Mouse (Mus musculus) left cerebral cortex, adult 9 months (tissue): ENCODE measurements around the gene Olfr1344.
A peak's percentile ranks its signal among the peaks of the same experiment; 100 is the strongest.
"Not testable (repeated sequence)": the region's sequence is repeated elsewhere in the genome, so short reads cannot be mapped to it uniquely, and the experiment has no call there.

Source experiments
- DNase-seq, 2 experiments: peaks; one replicate each; pipeline ENCODE4 v3.0.0; 2022; ENCODE audit warnings: low spot score in 2 of 2

The Olfr1344 gene

DNA sequence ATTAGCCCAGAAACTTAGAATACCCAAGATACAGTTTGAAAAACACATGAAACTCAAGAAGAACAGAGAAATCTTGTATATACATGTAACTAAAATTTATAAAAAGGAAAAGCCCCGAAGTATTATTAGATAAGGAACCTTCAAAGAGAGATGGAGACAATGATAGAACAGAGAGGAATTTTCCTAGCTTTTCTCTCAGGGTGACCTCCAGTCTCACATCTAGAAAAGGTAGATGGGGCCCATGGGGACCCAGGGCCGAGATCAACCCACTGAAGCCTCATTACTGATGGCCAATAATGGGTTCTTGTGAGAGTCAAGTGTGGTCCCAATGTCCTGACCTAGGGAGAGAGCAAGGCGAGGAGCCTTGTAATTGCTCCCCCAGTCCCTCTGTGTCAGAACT lies at the start of gene Olfr1344:
Olfr1344 (plus strand) TSS at position 301 of the 400 bp plus-strand sequence.
- DNase-seq: no peak

DNA sequence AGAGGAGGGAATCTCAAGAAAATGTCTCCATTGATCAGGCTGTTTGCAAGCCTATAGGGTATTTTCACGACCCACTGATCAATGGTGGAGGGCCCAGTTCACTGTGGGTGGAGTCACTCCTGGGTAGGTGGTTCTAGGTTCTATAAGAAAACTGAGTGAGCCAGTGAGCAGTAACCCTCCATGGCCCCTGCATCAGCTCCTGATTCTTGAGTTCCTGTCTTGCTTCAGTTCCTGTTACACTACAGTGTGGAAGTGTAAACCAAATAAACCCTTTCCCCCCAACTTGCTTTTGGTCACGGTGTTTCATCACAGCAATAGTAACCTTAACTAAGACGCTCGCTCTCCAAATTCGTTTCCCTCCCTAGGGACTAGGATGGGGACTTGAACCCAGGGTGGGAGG lies 49.5 kb upstream of the Olfr1344 start:
- no peak for DNase-seq

DNA sequence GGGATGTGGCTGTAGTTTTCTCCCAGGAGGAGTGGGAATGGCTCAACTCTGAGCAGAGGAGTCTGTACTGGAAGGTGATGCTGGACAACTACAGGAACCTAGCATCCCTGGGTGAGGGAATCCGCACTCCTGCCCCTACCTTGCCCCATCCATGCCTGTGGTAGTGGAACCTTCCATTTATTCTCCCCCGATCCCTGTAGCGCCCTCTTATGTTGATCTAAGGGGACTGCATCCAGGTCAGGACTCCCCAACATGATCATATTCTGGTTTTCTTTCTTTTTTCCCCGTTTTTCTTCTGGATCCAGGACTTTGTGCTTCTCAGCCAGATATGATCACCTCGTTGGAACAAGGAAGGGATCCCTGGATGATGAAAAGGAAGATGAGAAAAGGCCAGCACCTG lies 49.0 kb upstream of the Olfr1344 start:
- no peak for DNase-seq

DNA sequence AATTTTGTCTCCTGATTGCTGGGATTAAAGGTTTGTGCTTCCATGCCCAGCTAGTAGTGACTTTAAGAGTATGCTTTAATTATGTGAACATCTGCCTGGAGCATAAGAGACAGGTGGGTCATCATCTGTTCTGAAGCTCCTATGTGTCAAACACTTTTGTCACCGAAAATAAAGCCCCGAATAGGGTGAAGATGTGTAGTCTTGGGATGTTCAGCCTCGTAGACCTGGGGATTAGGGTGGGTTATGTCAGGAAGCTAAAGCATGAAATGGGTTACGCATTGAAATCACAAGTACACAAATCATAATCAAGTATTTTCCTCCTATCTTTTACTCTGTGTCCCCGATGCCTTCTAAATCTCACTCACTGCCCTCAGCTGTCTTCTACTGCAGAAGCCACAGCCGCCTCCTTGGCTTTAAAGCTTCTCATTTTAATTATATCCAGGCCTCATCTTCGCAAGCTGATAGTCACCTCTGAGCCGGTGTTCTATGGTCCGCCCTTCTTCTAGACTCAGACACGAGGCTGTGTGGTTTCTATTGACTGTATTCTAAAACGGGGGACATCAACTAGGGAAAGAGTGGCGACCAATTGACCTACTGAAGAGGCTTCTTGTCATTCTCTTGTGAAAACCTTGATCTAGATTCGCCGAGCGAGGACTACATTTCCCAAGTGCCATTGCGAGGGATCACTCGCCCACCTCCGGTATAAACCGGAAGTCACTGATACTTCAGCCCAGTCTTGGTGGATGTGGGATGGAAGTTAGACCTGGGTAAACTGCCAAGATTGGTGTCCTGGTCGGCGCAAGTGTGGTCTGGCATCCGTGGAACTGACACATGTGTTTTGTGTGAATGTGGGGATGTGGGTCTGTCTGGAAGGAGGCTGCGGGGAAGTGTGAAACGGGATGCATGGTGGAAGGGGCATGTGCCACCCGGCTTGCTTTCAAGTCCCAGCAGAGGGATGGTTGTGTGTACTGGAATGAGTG lies 40.2 kb upstream of the Olfr1344 start, which contains the start of gene Smim17:
Smim17 (plus strand) TSS at position 720 of the 980 bp plus-strand sequence.
- DNase-seq: peak; percentile 53 to 78

DNA sequence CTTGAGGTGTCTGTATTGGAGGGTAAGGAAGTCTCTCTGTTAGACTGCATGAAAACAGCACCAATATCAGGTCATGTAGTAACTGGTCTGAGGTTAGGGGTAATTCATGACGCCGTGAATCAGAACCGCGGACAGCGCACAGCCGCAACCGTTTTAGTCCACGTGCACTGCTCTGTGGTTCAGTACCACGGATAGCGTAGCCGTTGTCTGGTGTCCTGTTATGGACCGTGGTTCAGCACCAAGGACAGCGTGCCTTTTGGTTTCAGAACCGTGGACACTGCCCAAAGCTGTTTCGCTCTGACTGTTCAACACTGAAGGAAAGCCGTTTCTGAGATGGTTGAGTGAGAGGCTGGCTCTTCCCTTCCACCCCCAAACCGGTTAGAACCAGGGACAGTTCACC lies 28.4 kb upstream of the Olfr1344 start, which contains the start of gene Gm20715:
Gm20715 (plus strand) TSS at position 235 of the 400 bp plus-strand sequence.
- peak in 1 of 2 experiments; percentile 73 for DNase-seq

DNA sequence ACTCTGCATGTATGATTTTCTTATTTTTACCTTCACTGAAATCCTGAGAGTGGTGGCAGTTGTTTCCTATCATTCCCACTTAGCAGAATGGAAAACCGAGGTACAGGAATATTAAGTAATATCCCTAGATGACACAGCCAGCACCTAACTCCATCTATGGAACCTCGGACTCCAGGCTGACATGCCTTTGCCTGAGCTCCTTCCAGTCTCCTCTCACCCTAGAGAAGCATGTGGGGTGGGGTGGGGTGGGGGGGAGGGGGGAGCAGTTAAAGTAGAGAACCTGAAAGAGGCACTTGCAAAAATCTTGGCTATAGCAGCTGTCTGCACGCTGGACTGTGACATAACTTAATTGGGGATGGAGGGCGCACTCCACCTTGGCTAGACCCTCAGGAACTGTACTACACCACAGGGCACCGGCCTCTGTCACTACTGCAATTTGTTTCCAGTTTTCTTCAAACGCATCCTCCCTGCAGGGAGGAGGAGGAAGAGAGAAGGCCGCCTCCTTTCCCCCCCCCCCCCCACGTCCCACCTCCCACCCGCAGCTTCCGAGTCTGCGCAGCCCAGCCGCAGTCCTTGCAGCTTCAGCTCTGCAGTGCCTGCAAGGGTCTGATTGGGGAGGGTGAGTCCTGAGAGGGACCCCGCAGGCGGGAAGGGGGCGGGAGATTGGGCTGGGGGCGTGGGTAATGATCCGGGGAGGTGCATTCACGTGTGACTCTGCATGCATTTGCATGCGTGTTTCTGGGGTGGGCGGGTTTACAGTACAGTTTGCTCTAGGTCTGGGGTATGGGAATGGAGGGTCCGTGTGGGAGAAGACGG lies 23.7 kb upstream of the Olfr1344 start:
- peak in 1 of 2 experiments; percentile 28 for DNase-seq

DNA sequence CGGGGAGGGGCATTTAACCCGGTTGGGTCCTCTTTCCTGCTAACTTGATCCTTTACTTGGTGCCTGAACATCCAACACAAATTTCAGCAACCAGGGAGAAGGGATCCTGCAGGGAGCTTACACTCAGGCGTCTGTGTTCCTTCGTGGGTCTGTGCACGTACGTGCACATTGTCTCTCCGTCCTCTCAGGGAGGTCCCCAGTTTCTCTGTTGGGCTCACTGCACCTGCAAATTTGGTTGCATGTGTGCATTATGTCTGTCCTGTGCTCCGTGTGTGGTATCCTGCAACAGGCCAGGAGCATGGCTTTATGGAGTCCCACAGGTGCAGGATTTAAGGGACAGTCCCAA lies 23.1 kb upstream of the Olfr1344 start:
- DNase-seq: no peak

DNA sequence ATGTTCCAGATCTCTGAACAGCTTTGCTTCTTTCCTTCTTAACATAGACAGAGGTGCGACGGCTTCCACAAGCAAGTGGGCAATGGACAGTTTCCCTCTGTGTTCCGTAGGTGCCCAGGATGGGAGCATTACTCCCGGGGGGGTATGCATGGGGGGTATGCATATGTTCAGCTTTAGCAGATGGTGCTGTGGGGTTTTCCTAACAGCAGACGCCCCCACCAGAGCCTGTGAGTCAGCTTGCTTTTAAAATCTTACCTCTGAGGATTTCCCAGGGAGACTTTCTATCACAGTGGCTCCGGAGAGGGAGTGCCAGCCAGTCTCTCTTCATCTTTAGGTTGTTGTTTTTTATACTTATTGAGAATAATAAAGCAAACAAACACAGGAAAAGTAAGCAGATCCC lies 18.6 kb upstream of the Olfr1344 start:
- peak in 1 of 2 experiments; percentile 40 for DNase-seq

DNA sequence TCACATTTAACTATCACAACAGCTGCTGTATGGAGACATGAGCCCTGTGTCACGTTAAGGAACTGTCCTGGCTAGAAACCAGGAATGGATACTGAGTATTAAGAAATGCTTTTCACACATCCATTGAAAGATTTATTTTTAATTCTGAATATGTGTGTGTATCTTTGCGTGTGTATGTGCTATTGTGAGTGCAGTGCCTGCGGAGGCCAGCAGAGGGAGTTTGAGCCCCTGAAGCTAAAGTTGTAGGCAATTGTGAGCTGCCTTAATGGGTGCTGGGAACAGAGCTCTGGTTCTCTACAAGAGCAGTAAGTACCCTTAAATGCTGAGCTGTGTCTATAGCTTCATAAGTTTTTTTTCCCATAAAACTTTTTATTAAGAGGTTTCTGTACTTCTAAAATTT lies 9.1 kb upstream of the Olfr1344 start:
- no peak for DNase-seq

DNA sequence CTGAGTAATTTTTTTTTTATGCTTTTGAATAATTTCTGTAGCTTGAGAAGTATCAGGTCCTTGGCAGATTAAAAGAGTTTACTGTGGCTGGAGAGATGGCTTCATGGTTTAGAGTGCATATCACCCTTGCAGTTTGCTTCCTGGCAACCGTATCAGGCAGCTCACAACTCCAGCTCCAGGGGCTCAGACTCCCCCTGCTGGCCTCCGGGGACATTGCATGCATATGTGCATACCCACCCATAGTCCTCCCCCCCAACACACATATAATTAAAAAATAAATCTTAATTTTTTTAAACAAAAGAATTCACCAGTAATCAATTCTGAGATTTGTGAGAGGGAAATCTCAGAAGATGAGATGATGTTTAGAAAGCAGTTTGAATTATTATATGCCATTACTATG lies 8.1 kb upstream of the Olfr1344 start:
- DNase-seq: no peak

DNA sequence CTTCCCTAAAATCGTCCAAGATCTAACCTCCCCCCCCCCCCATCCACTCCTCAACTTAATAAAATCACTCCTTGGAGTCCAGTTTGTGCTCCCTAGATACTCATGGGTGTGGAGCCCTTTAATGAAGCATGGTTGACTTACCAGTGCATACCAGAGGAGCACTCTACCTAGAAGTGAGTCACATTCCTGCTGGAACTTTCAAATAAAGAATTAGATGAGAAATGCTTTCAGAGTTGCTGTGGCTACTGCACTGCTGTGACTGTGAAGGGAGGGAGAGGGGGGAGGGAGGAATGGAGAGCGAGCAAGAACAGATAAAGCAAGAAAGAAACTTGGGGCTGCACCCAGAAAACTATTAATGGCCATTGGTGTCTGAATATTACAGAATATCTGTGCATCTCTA lies 2.7 kb downstream of the Olfr1344 start:
- no peak for DNase-seq

DNA sequence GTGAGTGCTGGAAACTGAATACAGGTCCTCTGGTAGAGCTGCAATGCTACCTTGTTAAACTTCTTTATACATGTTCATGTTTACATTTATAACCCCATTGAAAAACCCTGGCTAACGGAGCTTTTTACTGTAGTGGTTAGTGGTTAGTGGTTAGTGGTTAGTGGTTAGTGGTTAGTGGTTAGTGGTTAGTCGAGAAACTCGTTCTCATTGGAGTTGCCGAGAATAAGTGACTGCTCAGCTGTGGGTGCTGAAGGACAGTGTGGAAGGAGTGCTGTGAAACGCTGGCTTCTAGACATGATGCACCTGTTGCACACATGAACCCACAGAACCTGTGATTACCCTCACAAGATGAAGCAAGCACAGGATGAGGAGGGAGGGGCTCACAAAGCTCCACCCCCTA lies 9.3 kb downstream of the Olfr1344 start:
- no peak for DNase-seq

DNA sequence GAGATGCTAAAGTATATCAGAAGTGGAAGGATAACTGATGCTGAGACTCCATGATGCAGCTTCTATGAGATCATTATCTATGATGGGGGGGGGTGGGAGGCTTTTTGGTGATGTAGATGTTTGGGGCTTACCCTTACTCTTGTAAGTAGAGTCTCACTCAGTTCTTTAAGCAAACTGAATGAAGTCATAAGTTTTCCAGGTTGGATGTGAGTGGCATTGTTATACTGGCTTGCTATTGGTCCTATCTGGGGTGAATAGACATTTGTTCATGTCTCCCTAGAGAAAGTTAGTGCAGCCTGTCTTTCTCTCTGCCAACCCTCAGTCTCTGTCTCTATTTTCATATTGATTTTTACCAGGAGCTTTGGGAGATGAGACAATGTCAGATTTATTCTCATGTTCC lies 17.4 kb downstream of the Olfr1344 start, which contains the start of gene Olfr1336:
Olfr1336 (plus strand) TSS at position 301 of the 400 bp plus-strand sequence.
- DNase-seq: no peak

DNA sequence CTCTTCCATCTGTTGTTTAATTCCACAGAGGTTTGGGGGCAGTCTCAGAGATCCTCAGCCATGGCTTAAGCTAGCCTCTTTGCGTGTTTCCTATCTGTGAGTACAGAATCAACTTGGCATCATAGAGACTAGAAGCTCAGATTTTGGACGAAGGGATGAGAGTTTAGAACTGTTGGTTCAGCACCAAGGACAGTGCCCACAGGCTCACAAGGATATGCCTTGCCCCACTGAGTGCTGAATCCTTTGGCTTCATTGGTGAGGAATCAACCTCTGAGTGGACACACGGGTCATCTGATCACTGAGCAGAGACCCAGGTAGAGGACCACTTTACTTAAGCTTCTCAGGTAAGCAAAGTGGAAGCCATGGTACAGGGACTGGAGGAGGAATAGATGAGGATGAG lies 17.9 kb downstream of the Olfr1344 start:
- no peak for DNase-seq

DNA sequence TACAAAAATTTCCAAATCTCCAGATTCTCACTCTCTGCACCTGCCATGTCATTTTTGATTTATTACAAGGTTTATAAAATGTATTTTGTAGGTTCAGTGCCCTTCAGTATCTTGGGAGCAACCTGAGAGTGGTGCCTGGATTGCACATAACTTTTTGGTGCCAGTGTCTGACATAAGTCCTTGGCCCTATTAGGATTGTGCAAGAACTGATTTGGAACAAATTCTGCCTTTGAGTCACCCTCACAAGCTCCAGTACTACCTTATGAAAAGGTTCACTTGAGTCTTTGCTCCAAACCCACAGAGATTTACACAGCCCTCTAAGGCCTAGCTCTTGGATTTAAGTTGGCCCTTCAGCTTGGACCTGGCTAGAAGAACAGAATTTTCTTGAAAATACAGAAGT lies 28.5 kb downstream of the Olfr1344 start, which contains the start of gene Olfr1346:
Olfr1346 (plus strand) TSS at position 151 of the 400 bp plus-strand sequence.
- no peak for DNase-seq

DNA sequence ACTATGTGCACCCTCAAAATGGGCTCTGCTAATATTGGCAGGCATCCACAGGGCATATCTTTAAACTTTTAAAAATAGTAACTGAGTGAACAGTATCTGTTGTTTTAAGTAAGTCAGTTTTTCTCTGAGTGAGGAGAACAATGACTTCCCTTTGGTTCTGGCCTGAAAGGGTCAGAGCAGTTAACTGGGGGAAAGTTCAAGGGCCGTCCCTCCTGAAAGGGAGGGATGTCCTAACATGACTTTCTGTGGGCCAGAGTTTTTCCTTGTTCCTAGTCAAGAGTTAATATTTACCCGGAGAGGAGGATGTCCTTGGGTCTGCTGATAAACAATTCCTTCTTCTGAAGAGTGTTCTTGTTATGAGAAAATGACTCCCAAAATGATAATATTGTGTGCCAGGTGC lies 39.1 kb downstream of the Olfr1344 start:
- DNase-seq: not testable (repeated sequence)

DNA sequence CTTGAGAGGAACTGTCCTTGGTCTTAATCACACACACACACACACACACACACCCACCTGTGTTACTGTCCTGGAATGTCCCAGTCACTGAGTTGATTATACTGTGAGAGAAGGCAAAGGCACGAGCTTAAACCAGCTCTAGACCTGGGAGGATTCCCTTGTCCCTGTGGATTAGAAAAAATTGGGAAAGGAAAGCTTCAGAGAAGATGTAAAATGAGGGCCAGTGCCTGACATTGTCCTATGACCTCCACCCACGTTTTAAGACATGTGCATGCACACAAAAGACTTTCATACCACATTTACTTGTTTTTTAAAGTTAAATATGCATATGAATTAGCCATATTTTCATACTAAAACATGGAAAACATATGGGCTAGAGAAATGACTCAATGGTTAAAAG lies 48.4 kb downstream of the Olfr1344 start, which contains the start of gene Olfr5:
Olfr5 (minus strand) TSS at position 101 of the 400 bp plus-strand sequence.
- no peak for DNase-seq
